In the genomic region with DNA sequence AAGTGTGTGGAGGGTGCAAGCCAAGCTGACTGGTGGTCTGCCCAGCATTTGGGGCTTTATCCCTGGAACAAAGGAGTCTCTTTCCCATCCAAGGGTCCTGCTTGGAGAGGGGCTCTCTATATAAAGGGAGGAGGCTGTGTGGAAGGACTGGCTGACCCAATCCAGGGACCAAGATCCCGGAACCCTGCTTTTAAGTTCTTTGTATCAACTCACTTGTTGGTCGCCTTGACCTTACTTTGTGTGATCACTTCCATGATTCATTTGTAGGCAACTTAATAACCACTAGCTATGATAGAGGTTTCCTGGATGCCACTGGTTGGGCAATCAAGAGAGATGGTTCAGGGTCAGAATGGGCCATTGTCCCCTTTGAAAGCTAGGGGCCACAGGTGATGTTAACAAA, we compare ENCODE assay signal across 21 mouse cellular contexts. TPM values are rescaled to one million over a fixed set of nuclear protein-coding genes. Genes with fewer than 3 reads are reported as not detected.
A peak's percentile ranks its signal among the peaks of the same experiment; 100 is the strongest.
DNase-seq lines count a peak whose midpoint lies in the region; ATAC-seq lines count a peak whose summit lies in the region.
"Had no signal": no experiment of that assay in that cellular context is flagged by ENCODE, and none has a peak within 500 bp of the region (broad histone marks: within the 10 kb centered on the region; RNA-seq: fewer than 3 reads in every experiment).

No protein-coding gene starts in this region.

- H3K4me2 ChIP-seq in forebrain, embryonic 13.5 days, result no peak overlapping the region

- no peak for ATAC-seq in forebrain, embryonic 13.5 days
- ATAC-seq: activated CD4-positive, CD25-positive, alpha-beta regulatory T cell, adult 4 months; CD4-positive, CD25-positive, alpha-beta regulatory T cell, adult 4 months; Patski had no signal

- H3K4me3 ChIP-seq in forebrain, embryonic 10.5 days, result no peak overlapping the region
- no peak overlapping the region for H3K4me3 ChIP-seq in forebrain, embryonic 13.5 days

- no peaks in the 10 kb centered on the region for H3K36me3 ChIP-seq in forebrain, embryonic 10.5 days (replicated peaks)
- H3K36me3 ChIP-seq in forebrain, embryonic 13.5 days (ENCODE audit: poor library complexity, severe bottlenecking), result no peaks in the 10 kb centered on the region
- H3K36me3 ChIP-seq: G1E had no signal

- peak overlapping the region; percentile 40; the same call in 1 of the 2 replicates for H3K27ac ChIP-seq in forebrain, embryonic 10.5 days
- no peak overlapping the region for H3K27ac ChIP-seq in forebrain, embryonic 13.5 days

- H3K9ac ChIP-seq in forebrain, embryonic 13.5 days, result no peak overlapping the region

- 85% methylated on average over 2 of the region's 2 CpGs for WGBS in forebrain, embryonic 10.5 days
- 65% methylated on average over 2 of the region's 2 CpGs for WGBS in forebrain, embryonic 13.5 days

- H3K4me1 ChIP-seq in forebrain, embryonic 10.5 days, result peaks cover 14% of the 10 kb centered on the region
- no peaks in the 10 kb centered on the region for H3K4me1 ChIP-seq in forebrain, embryonic 13.5 days

- no peaks in the 10 kb centered on the region for H3K9me3 ChIP-seq in forebrain, embryonic 10.5 days
- H3K9me3 ChIP-seq in forebrain, embryonic 13.5 days (replicated peaks), result no peaks in the 10 kb centered on the region
- H3K9me3 ChIP-seq: G1E had no signal

- peak; percentile 24 to 81 for DNase-seq in adrenal gland, adult (ENCODE audit: inconsistent age in 2 of 2, low spot score in 1 of 2)
- DNase-seq in adrenal gland, postnatal 14 days, result no peak
- DNase-seq in adrenal gland, adult 2 months, result peak; percentile 52
- DNase-seq in adrenal gland, postnatal 25 days, result no peak
- no peak for DNase-seq in forebrain, embryonic 10.5 days (ENCODE audit: extremely low spot score, low spot score)
- DNase-seq: adrenal gland, adult 8-10 months; adrenal gland, postnatal 10 days; B cell, adult 2 months; cerebellum, adult 11 months; cerebellum, adult 11-12 months; cerebellum, adult 18-20 months; cerebellum, adult 2 months; cerebellum, adult 8-10 months; cerebellum, adult 9-10 months; cerebellum, adult 9-11 months had no signal

- no peaks in the 10 kb centered on the region for H3K27me3 ChIP-seq in forebrain, embryonic 10.5 days (ENCODE audit: poor library complexity, severe bottlenecking)
- H3K27me3 ChIP-seq in forebrain, embryonic 13.5 days, result no peaks in the 10 kb centered on the region

RNA-seq across cellular contexts. Expression of a gene that starts 11.7 kb away (rescaled TPM):
- total RNA-seq in adrenal gland, postnatal 14 days (2021), result 9.6 and 13.7 TPM in 2 replicates
- 10 to 100 TPM; 15.3 to 18.8 TPM for total RNA-seq in adrenal gland, adult 2 months (2021)
- 22.8 and 40.7 TPM in 2 replicates for polyA plus RNA-seq in adrenal gland, adult 2 months (2012; rRNA removed)
- total RNA-seq in adrenal gland, postnatal 25 days (2021), result 12.8 and 13.5 TPM in 2 replicates
- polyA plus RNA-seq in forebrain, embryonic 10.5 days (2016; fragmentation: Nextera tagmentation; extraction: Ambion mirVana), result 5.5 and 5.7 TPM in 2 replicates
- polyA plus RNA-seq in forebrain, embryonic 13.5 days (2015; fragmentation: Nextera tagmentation; extraction: Ambion mirVana), result 13.9 and 18.9 TPM in 2 replicates
- total RNA-seq: CH12.LX had no signal

Comparison
In these comparisons a context has a peak if more than half of its experiments do, and no peak if none do; other contexts are left out.
1. DNase-seq: peak in adrenal gland, adult (2 of 2) and adrenal gland, adult 2 months (single experiment); none in adrenal gland, postnatal 14 days (single experiment), adrenal gland, postnatal 25 days (single experiment) and forebrain, embryonic 10.5 days (single experiment).